Mouse (Mus musculus) brown adipose tissue, adult 24 weeks (tissue): ENCODE measurements around the gene Abhd16b. TPM values are rescaled to one million over a fixed set of nuclear protein-coding genes. Genes with fewer than 3 reads are reported as not detected.
"Not testable (repeated sequence)": the region's sequence is repeated elsewhere in the genome, so short reads cannot be mapped to it uniquely, and the experiment has no call there.

Experiments used
- H3K27ac ChIP-seq: fragments of 200-500 bp; replicated peaks from 2 replicates; pipeline ENCODE4 v1.5.1; 2012; ENCODE audit warnings: low read depth, mild to moderate bottlenecking, low read length
- H3K4me1 ChIP-seq: fragments of 200-500 bp; 2 replicates; pipeline ENCODE4 v1.6.1; 2012; ENCODE audit warnings: low read length, mixed read lengths; ENCODE audit not compliant: control insufficient read depth, insufficient read depth, insufficient read length
- H3K4me3 ChIP-seq: fragments of 200-500 bp; 2 replicates; pipeline ENCODE4 v1.5.1; 2012; ENCODE audit warnings: low read depth, mild to moderate bottlenecking, low read length, moderate library complexity; ENCODE audit not compliant: insufficient read depth
- polyA plus RNA-seq: library from polyadenylated mRNA; stranded (reverse); fragments of >200 nt; gene quantifications from 2 replicates; pipeline ENCODE4 v1.2.4, GENCODE M21; 2012; ENCODE audit not compliant: missing spikeins, insufficient read depth, insufficient read length

Abhd16b gene
- polyA plus RNA-seq, 1 experiment, result not detected

- H3K4me3 ChIP-seq, result no peak overlapping the region
- H3K27ac ChIP-seq, result peak overlapping the region; percentile 96
- peaks cover 35% of the 10 kb centered on the region for H3K4me1 ChIP-seq
These were observed 21.8 kb upstream of the Abhd16b start for GRCm38 (mm10) chr2:181471246-181471645.

GRCm38 (mm10) chr2:181472256-181472827 is 20.7 kb upstream of the Abhd16b start:
- Histone ChIP-seq H3K4me1 (peaks cover 35% of the 10 kb centered on the region), H3K27ac (peak overlapping the region; percentile 96), H3K4me3 (no peak overlapping the region)

GRCm38 (mm10) chr2:181483120-181483519 is 9.9 kb upstream of the Abhd16b start:
- Histone ChIP-seq H3K4me3 (0 out of 2 replicates have a peak overlapping the region, but pooled peaks have one; percentile 7), H3K4me1 (peaks cover 43% of the 10 kb centered on the region), H3K27ac (peak overlapping the region; percentile 93)

- Histone ChIP-seq H3K4me3 (no peak overlapping the region), H3K27ac (peak overlapping the region; percentile 93), H3K4me1 (peaks cover 47% of the 10 kb centered on the region)
These were observed 9.3 kb upstream of the Abhd16b start for GRCm38 (mm10) chr2:181483562-181484318.

DNA sequence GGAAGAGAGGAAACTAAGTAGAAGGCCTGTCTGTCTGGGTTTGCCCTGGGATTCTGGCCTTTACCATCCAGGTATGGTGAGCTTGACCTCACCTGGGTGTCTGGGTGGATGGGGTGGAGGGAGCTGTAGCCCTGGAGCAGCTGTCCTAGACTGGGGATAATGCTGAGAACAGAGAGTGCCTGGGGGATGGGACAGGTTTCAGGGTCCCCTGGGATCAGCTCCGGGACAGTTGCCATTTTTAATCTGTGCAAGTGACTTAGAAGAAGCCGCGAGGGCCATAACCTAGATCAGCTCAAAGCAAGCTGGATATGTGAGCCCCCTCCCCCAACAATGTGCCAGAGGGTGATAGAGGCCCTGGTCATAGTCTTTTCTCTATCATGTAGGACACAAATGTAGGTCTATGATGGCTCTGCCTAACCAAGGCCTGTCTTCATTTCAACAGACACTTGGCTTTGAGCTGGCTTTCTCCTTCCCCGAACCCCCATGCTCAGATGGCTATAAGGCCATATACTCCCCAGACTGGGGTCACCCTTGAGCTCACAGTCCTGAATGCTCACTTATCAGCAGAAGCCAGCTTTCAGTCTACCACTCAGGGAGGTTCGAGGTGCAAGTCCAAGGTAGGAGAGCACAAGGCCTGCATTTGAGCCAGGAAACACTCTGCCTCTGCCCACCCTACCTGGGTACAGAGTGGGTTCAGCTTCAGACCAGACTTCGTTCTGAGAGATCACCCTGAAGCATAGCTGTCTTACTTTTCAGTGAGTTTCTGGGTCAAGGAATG is 8.4 kb upstream of the Abhd16b start:
- Histone ChIP-seq H3K4me3 (no peak overlapping the region), H3K27ac (peak overlapping the region; percentile 93), H3K4me1 (peaks cover 49% of the 10 kb centered on the region)

GRCm38 (mm10) chr2:181485741-181486140 is 7.3 kb upstream of the Abhd16b start:
- Histone ChIP-seq H3K4me1 (peaks cover 49% of the 10 kb centered on the region), H3K27ac (peak overlapping the region; percentile 93), H3K4me3 (no peak overlapping the region)

GRCm38 (mm10) chr2:181487338-181488277 is 5.4 kb upstream of the Abhd16b start:
- Histone ChIP-seq H3K4me1 (peaks cover 54% of the 10 kb centered on the region), H3K4me3 (no peak overlapping the region), H3K27ac (peak overlapping the region; percentile 91)

DNA sequence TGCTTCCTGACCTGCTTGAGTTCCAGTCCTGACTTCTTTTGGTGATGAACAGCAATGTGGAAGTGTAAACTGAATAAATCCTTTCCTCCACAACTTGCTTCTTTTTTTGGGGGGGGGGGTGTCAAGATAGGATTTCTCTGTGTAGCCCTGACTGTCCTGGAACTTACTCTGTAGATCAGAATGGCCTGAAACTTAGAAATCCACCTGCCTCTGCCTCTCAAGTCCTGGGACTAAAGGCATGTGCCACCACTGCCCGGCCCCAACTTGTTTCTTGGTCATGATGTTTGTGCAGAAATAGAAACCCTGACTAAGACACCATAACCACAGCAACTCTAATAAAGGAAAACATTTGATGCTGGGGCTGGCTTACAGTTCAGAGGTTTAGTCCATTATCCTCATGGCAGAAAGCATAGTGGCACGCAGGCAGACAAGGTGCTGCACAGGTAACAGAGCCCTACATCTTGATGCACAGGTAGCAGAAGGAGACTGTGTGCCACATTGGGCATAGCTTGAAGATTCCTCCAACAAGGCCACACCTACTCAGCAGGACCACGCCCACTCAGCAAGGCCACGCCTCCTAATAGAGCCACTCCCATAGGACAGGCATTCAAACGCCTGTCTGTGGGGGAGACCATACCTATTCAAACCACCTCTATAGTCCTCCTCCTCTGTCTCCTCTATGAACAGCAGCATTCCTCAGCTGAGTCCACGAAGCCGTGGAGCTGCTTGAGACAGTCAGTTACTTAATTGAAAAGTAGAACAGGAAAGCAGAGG is 1.4 kb upstream of the Abhd16b start:
- Histone ChIP-seq H3K27ac (no peak overlapping the region), H3K4me1 (peaks cover 26% of the 10 kb centered on the region), H3K4me3 (no peak overlapping the region)

GRCm38 (mm10) chr2:181492206-181492605 is 800 bp upstream of the Abhd16b start:
- Histone ChIP-seq H3K27ac (no peak overlapping the region), H3K4me1 (peaks cover 20% of the 10 kb centered on the region), H3K4me3 (no peak overlapping the region)

GRCm38 (mm10) chr2:181494266-181494945 is 1.4 kb downstream of the Abhd16b start:
- peaks cover 4% of the 10 kb centered on the region; the same call in 1 of the 2 replicates for H3K4me1 ChIP-seq
- H3K27ac ChIP-seq, result no peak overlapping the region
- no peak overlapping the region for H3K4me3 ChIP-seq

DNA sequence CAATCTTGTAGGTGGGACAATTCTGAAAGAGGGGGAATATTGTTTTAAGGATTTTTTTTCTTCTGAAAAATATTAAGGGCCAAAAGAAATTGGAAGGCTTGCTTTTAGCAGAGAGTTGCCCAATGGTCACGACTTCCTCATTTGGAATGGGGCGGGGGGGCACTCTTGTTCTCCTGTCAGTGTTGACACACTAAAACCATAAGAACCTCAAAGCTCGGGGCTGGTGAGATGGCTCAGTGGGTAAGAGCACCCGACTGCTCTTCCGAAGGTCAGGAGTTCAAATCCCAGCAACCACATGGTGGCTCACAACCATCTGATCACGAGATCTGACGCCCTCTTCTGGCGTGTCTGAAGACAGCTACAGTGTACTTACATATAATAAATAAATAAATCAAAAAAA is 2.8 kb downstream of the Abhd16b start:
- not testable (repeated sequence) for H3K27ac ChIP-seq, H3K4me3 ChIP-seq, H3K4me1 ChIP-seq

GRCm38 (mm10) chr2:181496281-181496680 is 3.3 kb downstream of the Abhd16b start:
- H3K27ac ChIP-seq, result peak overlapping the region; percentile 53; the same call in 1 of the 2 replicates
- H3K4me3 ChIP-seq, result peak overlapping the region; percentile 56
- peaks cover 4% of the 10 kb centered on the region; the same call in 1 of the 2 replicates for H3K4me1 ChIP-seq

DNA sequence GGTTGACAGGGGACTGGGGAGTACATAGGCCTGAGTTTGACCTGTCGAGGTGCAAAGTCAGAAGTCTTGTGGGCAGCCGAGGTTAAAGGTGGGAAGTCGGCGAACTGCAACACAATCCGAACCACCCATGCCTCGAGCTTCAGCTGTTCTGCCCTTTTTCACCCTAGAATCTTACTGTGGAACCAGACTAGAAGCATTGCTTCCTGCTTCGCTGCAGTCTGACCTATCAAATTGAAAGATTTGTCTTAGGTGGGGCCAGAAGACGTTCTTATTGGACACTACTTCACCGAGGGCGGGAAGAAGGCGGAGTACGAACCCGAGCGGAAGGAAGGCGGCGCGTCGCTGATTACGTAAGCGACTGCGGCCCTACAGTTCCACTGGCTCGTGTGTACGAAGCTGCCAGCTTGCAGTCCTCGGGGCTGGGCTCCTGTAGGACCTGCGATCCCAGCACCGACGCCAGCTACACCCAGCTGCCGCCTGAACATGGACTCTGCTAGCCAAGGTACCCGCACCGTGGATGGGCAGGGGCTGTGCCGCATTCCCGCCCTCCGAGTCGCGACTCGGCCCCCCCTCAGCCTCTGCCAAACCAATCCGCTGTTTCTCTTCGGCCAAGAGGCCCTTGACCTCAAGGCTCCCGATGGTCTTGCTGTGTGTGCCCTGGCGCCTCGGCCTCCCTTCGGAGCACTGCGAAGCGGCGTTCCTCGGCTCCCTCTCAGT is 4.0 kb downstream of the Abhd16b start, which contains the start of gene Tpd52l2:
Tpd52l2 (plus strand) TSS at position 312 of the 717 bp plus-strand sequence.
- peak within 1 kb of the TSS; percentile 76 for H3K27ac ChIP-seq

More for the DNA sequence above, 4.0 kb downstream of the Abhd16b start, which contains the start of gene Tpd52l2:
- no peaks in the 10 kb centered on the region for H3K4me1 ChIP-seq
- H3K4me3 ChIP-seq, result peak within 1 kb of the TSS; percentile 71
